Mouse (Mus musculus): ENCODE results near the gene Zfp64. TPM values are rescaled to one million over a fixed set of nuclear protein-coding genes. Genes with fewer than 3 reads are reported as not detected.

Zfp64 gene
- polyA plus RNA-seq, 1 experiment from 2014 or later: 46.0 TPM

DNA sequence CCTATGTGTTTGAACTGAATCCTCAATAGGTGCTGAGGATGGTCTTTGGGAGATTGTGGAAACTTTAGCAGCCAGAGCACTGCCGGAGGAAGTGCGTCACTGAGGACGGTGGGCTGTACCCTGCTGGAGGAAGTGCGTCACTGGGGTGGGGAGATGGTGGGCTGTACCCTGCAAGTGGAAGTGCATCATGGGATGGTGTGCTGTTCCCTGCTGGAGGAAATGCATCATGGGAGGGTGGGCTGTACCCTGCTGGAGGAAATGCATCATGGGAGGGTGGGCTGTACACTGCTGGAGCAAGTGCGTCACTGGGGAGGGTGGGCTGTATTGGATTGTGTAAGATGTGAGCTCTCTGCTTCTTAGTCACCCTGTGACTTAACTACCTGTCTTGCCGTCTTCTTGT, 25.5 kb upstream of the Zfp64 start:
- Histone ChIP-seq H3K27ac (ENCODE audit: low read length) (no peak overlapping the region), H3K9me3 (replicated peaks; ENCODE audit: control insufficient read depth, low read length, poor library complexity, severe bottlenecking) (peaks cover 12% of the 10 kb centered on the region; the same call in 1 of the 2 replicates), H3K4me2 (ENCODE audit: low read length) (peak overlapping the region; percentile 20; the same call in 1 of the 2 replicates), H3K27me3 (ENCODE audit: control insufficient read depth, insufficient read depth, low read depth, low read length) (no peaks in the 10 kb centered on the region), H3K36me3 (ENCODE audit: control insufficient read depth, insufficient read depth, low read length) (no peaks in the 10 kb centered on the region), H3K4me3 (ENCODE audit: low read depth, low read length) (no peak overlapping the region), H3K4me1 (ENCODE audit: control insufficient read depth, insufficient read depth, low read length) (no peaks in the 10 kb centered on the region), H3K9ac (ENCODE audit: low read depth, low read length) (no peak overlapping the region)
- whole genome bisulfite sequencing: 60% methylated on average over 6 of the region's 6 CpGs
- ATAC-seq: peak; percentile 92

DNA sequence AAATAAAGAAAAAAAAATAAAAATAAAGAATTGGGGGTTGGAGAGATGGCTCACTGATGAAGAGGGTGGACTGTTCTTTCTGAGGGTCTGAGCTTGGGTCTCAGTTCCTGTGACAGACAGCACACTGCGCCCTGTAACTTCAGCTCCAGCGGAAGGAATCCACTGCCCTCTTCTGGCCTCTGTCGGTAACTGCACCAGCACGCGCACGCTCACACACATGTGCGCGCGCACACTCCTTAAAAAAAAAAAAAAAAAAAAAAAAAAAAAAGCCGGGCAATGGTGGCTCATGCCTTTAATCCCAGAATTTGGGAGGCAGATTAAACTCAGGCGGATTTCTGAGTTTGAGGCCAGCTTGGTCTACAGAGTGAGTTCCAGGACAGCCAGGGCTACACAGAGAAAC, 24.4 kb upstream of the Zfp64 start:
- no peak overlapping the region for H3K27ac ChIP-seq (ENCODE audit: low read length)
- WGBS: 49% methylated on average over 11 of the region's 11 CpGs
- no peak for ATAC-seq

DNA sequence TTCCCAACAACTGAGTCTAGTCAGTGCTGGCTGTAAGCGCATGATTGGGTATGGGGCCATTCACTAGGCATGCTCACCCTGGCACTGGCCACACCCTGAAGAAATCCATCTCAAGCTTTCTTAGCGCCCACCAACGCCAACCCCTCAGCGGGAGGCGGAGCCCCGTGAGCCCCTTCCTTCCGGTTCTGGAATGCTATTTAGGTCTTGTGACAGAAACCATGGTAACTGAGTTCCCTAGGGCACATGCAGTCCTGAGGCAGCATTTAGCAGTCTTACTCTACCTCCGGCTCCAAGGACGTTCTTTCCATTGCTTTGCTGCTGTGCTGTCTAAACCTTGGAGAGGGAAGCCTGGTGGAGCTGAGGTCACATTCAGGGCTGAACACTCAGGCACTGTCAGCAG, 22.6 kb upstream of the Zfp64 start:
- ATAC-seq: no peak
- H3K4me1 ChIP-seq (ENCODE audit: control insufficient read depth, insufficient read depth, low read length): no peaks in the 10 kb centered on the region
- H3K9me3 ChIP-seq (replicated peaks; ENCODE audit: control insufficient read depth, low read length, poor library complexity, severe bottlenecking): 0 out of 2 replicates have a peak, but pooled peaks cover 5% of the 10 kb centered on the region
- H3K27me3 ChIP-seq (ENCODE audit: control insufficient read depth, insufficient read depth, low read depth, low read length): no peaks in the 10 kb centered on the region
- no peaks in the 10 kb centered on the region for H3K36me3 ChIP-seq (ENCODE audit: control insufficient read depth, insufficient read depth, low read length)
- no peak overlapping the region for H3K27ac ChIP-seq (ENCODE audit: low read length)
- no peak overlapping the region for H3K4me3 ChIP-seq (ENCODE audit: low read depth, low read length)
- no peak overlapping the region for H3K4me2 ChIP-seq (ENCODE audit: low read length)
- WGBS: 59% methylated on average over 9 of the region's 9 CpGs
- H3K9ac ChIP-seq (ENCODE audit: low read depth, low read length): no peak overlapping the region

More for the DNA sequence above, 24.4 kb upstream of the Zfp64 start:
- no peak overlapping the region for H3K4me3 ChIP-seq (ENCODE audit: low read depth, low read length)
- H3K9me3 ChIP-seq (replicated peaks; ENCODE audit: control insufficient read depth, low read length, poor library complexity, severe bottlenecking): 0 out of 2 replicates have a peak, but pooled peaks cover 5% of the 10 kb centered on the region
- H3K4me2 ChIP-seq (ENCODE audit: low read length): no peak overlapping the region
- no peaks in the 10 kb centered on the region for H3K36me3 ChIP-seq (ENCODE audit: control insufficient read depth, insufficient read depth, low read length)
- no peaks in the 10 kb centered on the region for H3K27me3 ChIP-seq (ENCODE audit: control insufficient read depth, insufficient read depth, low read depth, low read length)
- no peaks in the 10 kb centered on the region for H3K4me1 ChIP-seq (ENCODE audit: control insufficient read depth, insufficient read depth, low read length)
- H3K9ac ChIP-seq (ENCODE audit: low read depth, low read length): no peak overlapping the region

DNA sequence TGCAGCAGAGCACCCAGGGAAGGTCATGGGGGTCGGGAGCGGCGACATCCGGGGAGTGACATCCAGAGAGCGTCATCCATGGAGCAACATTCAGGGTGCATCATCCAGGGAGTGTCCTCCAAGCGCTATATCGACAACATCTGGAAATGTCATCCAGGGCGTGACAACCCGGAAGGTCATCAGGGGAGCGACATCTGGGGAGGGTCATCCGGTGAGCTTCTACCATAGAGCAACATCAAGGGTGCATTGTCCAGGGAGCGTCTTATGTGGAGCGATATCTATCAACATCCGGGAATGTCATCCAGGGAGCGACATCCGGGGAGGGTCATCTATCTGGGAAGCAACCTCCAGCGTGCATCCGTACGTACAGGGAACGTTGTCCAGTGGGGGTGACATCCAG, 14.7 kb upstream of the Zfp64 start:
- Histone ChIP-seq H3K4me3 (ENCODE audit: low read depth, low read length) (no peak overlapping the region), H3K4me2 (ENCODE audit: low read length) (no peak overlapping the region), H3K36me3 (ENCODE audit: control insufficient read depth, insufficient read depth, low read length) (no peaks in the 10 kb centered on the region), H3K27me3 (ENCODE audit: control insufficient read depth, insufficient read depth, low read depth, low read length) (no peaks in the 10 kb centered on the region), H3K9ac (ENCODE audit: low read depth, low read length) (no peak overlapping the region), H3K9me3 (replicated peaks; ENCODE audit: control insufficient read depth, low read length, poor library complexity, severe bottlenecking) (peaks cover 6% of the 10 kb centered on the region; the same call in 1 of the 2 replicates), H3K4me1 (ENCODE audit: control insufficient read depth, insufficient read depth, low read length) (no peaks in the 10 kb centered on the region), H3K27ac (ENCODE audit: low read length) (no peak overlapping the region)
- 96% methylated on average over 20 of the region's 20 CpGs for WGBS
- ATAC-seq: no peak

DNA sequence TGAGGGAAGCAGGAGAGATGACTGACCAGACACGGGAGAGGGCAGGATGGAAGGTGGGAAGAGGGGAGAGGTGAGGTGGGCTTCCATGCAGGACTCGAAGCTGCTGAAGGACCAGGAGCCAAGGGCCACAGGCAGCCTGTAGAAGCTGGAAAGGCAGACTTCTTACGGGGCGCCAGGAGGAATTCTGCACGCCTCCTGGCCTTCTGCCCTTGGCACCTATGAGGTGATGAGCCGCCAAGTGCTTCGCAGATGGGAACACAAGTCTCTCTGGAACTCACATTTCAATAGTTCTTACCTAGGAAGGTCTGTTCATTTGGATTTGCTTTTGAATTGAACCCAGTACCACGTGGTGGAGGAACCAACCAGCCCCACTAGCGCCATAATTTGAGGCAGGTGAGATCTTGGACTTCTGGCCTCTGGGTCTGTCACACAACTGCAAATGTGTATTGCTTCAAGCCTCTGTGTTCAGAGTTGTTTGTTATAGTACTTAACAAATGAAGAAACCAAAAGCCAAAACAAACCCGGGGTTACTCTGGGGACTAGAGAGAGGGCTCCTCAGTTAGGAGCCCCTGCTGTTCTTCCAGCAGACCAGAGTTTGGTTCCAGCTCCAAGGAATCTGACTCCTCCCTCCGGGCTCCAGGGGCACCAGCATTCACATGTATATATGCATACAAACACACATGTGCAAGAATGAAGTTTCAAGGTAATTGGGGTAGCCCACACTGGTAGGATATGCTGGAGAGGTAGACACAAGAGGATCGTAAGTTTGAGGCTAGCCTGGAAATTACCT, 12.9 kb upstream of the Zfp64 start:
- no peak for ATAC-seq
- Histone ChIP-seq H3K4me3 (ENCODE audit: low read depth, low read length) (no peak overlapping the region), H3K27ac (ENCODE audit: low read length) (no peak overlapping the region), H3K36me3 (ENCODE audit: control insufficient read depth, insufficient read depth, low read length) (no peaks in the 10 kb centered on the region), H3K27me3 (ENCODE audit: control insufficient read depth, insufficient read depth, low read depth, low read length) (no peaks in the 10 kb centered on the region), H3K4me2 (ENCODE audit: low read length) (no peak overlapping the region), H3K4me1 (ENCODE audit: control insufficient read depth, insufficient read depth, low read length) (no peaks in the 10 kb centered on the region), H3K9ac (ENCODE audit: low read depth, low read length) (no peak overlapping the region), H3K9me3 (replicated peaks; ENCODE audit: control insufficient read depth, low read length, poor library complexity, severe bottlenecking) (peaks cover 6% of the 10 kb centered on the region; the same call in 1 of the 2 replicates)
- 85% methylated on average over 12 of the region's 12 CpGs for WGBS

DNA sequence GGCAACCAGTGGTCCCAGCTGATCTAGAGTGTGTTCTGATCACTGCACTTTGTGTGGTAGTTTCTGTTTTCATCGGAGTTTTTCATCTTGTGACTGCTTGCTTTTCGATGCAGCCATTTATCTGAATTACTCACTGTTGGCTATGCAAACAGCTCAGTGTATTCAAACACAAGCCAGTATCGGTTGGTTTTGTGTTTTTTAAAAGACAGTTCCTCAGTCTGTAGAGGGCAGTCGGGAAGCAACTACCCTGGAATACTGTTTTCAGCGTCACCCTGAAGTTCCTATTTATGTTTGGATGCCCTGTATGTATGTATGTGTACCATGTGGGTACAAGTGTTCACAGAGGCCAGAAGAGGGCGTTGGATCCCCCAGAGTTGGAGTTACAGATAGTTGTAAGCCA, 11.1 kb upstream of the Zfp64 start:
- H3K4me1 ChIP-seq (ENCODE audit: control insufficient read depth, insufficient read depth, low read length): no peaks in the 10 kb centered on the region
- 83% methylated on average over 6 of the region's 6 CpGs for WGBS
- no peak for ATAC-seq
- H3K36me3 ChIP-seq (ENCODE audit: control insufficient read depth, insufficient read depth, low read length): no peaks in the 10 kb centered on the region
- no peak overlapping the region for H3K4me2 ChIP-seq (ENCODE audit: low read length)
- no peak overlapping the region for H3K27ac ChIP-seq (ENCODE audit: low read length)
- H3K4me3 ChIP-seq (ENCODE audit: low read depth, low read length): no peak overlapping the region
- H3K27me3 ChIP-seq (ENCODE audit: control insufficient read depth, insufficient read depth, low read depth, low read length): no peaks in the 10 kb centered on the region
- H3K9me3 ChIP-seq (replicated peaks; ENCODE audit: control insufficient read depth, low read length, poor library complexity, severe bottlenecking): peaks cover 6% of the 10 kb centered on the region; the same call in 1 of the 2 replicates
- H3K9ac ChIP-seq (ENCODE audit: low read depth, low read length): no peak overlapping the region

DNA sequence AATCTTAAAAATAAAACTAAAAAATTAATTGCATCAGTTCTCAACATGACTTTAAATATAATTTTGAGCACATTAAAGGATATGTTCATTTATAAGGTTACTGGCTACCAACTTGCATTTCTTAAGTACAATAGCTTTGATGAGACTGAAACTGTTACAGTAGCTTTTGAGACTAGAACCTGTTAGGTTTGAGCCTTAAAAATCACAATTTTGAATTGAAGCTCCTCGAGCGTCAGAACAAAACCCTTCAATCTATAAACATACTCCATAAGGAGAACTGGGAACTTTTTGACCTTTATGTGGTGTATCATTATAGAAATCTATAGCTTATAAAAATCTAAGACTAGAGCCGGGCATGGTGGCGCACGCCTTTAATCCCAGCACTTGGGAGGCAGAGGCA, 9.5 kb upstream of the Zfp64 start:
- H3K9me3 ChIP-seq (replicated peaks; ENCODE audit: control insufficient read depth, low read length, poor library complexity, severe bottlenecking): peaks cover 6% of the 10 kb centered on the region; the same call in 1 of the 2 replicates
- WGBS: 94% methylated on average over 5 of the region's 5 CpGs
- no peak overlapping the region for H3K27ac ChIP-seq (ENCODE audit: low read length)
- no peaks in the 10 kb centered on the region for H3K27me3 ChIP-seq (ENCODE audit: control insufficient read depth, insufficient read depth, low read depth, low read length)
- H3K4me3 ChIP-seq (ENCODE audit: low read depth, low read length): no peak overlapping the region
- H3K4me1 ChIP-seq (ENCODE audit: control insufficient read depth, insufficient read depth, low read length): no peaks in the 10 kb centered on the region
- no peaks in the 10 kb centered on the region for H3K36me3 ChIP-seq (ENCODE audit: control insufficient read depth, insufficient read depth, low read length)
- ATAC-seq: no peak
- no peak overlapping the region for H3K4me2 ChIP-seq (ENCODE audit: low read length)
- no peak overlapping the region for H3K9ac ChIP-seq (ENCODE audit: low read depth, low read length)

DNA sequence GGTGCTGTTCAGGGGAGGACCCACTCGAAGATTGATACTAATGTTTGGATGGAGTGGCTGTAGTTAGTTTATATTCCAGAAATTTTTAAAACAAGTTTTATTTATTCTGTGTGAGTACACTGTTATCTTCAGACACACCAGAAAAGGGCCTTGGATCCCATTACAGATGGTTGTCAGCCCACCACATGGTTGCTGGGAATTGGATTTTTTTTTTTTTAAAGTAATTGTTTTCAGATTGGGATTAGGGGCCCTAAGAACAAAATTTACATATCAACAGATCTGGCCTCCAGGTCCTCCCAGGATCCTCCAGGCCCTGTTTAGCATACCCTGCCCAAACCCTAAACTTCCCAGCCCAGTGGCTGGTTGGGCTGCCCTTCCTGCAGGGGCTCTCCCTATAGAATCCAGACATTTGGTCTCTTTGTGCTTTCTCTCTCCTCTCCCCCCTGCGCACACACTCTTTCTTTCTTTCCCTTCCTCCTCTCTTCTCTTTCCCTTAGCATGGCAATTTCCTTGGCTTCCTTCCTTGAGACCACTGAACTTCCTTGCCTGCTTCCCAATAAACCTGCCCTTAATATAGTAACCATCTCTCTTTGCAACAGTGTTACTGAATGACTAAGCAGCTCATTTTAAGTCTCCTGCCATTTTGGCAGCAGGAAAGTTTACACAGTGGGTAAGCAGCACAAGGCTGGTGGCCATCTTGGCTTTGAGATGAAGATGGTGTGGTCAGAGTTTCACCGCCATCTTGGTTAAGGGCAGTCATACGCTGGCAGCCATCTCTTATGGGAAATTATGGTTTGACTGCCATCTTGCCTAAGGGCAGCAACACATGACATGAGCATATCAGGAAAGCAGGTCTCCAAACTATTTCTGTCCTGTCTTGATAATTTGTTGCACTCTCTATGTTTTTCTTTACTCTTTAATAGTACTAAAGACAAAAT, 6.6 kb upstream of the Zfp64 start:
- Histone ChIP-seq H3K27ac (ENCODE audit: low read length) (no peak overlapping the region), H3K9me3 (replicated peaks; ENCODE audit: control insufficient read depth, low read length, poor library complexity, severe bottlenecking) (peaks cover 6% of the 10 kb centered on the region; the same call in 1 of the 2 replicates), H3K9ac (ENCODE audit: low read depth, low read length) (no peak overlapping the region), H3K27me3 (ENCODE audit: control insufficient read depth, insufficient read depth, low read depth, low read length) (no peaks in the 10 kb centered on the region), H3K4me3 (ENCODE audit: low read depth, low read length) (no peak overlapping the region), H3K36me3 (ENCODE audit: control insufficient read depth, insufficient read depth, low read length) (no peaks in the 10 kb centered on the region), H3K4me2 (ENCODE audit: low read length) (no peak overlapping the region), H3K4me1 (ENCODE audit: control insufficient read depth, insufficient read depth, low read length) (no peaks in the 10 kb centered on the region)
- no peak for ATAC-seq
- 89% methylated on average over 4 of the region's 4 CpGs for WGBS

Data from midbrain, embryonic 16.5 days (tissue).